Mouse (Mus musculus): ENCODE measurements at regions not wholly inside any gene's neighbourhood (a gene's known extent, or its start where the extent isn't known, plus 50 kb on each side); places are given as distances from the start of the nearest gene placed in this dataset.

DNA sequence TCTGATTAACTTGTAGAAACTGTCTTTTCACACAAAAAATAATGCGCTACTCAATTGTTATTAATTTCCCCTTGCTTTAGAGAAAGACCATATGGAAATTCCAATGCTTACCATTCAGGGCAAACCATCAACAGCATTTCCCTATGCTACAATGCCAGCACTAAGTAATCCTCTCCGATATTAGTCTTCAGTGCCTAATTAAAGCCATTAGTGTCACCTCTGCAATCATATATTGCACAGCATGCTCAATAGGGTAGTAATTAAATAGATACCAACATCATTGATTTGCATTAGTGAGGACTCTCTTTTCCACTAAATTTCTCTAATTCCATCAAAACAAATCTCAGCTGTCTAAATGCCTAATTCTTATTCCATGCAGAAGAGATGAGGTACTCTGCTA, 2511.2 kb downstream of the Gm37988 start:
- in situ Hi-C loops (cut with MboI; ENCODE audit: low sequenced_read_pairs in 2 of 2, unreplicated experiment in 2 of 2), result no loop called here
- Histone ChIP-seq H3K9me3 (ENCODE audit: control insufficient read depth, insufficient read depth, low read depth, low read length) (no peaks in the 10 kb centered on the region), H3K9ac (ENCODE audit: insufficient read depth, low read depth, low read length, poor library complexity, severe bottlenecking) (no peak overlapping the region)

DNA sequence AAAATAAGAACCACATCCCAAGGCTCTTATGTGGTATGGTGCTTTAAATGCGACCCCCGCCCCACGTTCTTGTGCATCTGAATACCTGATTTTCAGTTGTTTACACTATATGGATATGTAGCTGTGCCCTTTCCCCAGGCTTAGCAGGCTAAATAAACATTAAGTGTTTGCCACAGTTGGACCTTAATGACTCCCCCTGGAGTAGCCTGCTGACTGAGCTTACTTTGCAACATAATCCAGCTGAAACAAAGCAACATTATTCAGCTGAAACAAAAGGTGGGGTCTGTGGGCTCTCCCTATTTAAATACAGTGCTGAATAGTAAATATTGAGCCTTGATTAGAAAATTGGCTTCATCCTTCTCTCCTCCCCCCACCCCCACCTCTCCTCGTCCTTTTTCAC, 2511.6 kb downstream of the Gm37988 start:
- Histone ChIP-seq H3K27ac (ENCODE audit: insufficient read depth, low read depth, low read length, poor library complexity, severe bottlenecking) (no peak overlapping the region), H3K4me3 (ENCODE audit: insufficient read depth in 1 of 2, low read depth in 1 of 2, low read length in 2 of 2, poor library complexity in 1 of 2, severe bottlenecking in 1 of 2) (no peak overlapping the region), H3K36me3 (ENCODE audit: control insufficient read depth, insufficient read depth, low read length, poor library complexity, severe bottlenecking) (no peaks in the 10 kb centered on the region), H3K9me3 (ENCODE audit: control insufficient read depth, insufficient read depth, low read depth, low read length) (no peaks in the 10 kb centered on the region), H3K4me1 (ENCODE audit: control insufficient read depth in 2 of 2, insufficient read depth in 2 of 2, low read length in 2 of 2, poor library complexity in 1 of 2) (0 out of 4 replicates have a peak, but pooled peaks cover 3% of the 10 kb centered on the region in 2 experiments), H3K9ac (ENCODE audit: insufficient read depth, low read depth, low read length, poor library complexity, severe bottlenecking) (no peak overlapping the region)
- in situ Hi-C loops (cut with MboI; ENCODE audit: low sequenced_read_pairs in 2 of 2, unreplicated experiment in 2 of 2), result no loop called here
- DNase-seq (ENCODE audit: low read depth, low spot score), result no peak
- TF ChIP-seq ZNF384 (IDR thresholded peaks at IDR 0.05; ENCODE audit: low read depth, low read length) (no peak), MAFK (IDR thresholded peaks at IDR 0.05; ENCODE audit: insufficient read depth, low read depth, low read length) (no peak), HCFC1 (IDR thresholded peaks at IDR 0.05; ENCODE audit: borderline replicate concordance, insufficient read depth, low read length) (no peak)

More for the DNA sequence above, 2511.2 kb downstream of the Gm37988 start:
- no peak for TF ChIP-seq ZC3H11A (IDR thresholded peaks at IDR 0.05; ENCODE audit: borderline replicate concordance, low read depth, low read length)
- no peak for TF ChIP-seq HCFC1 (IDR thresholded peaks at IDR 0.05; ENCODE audit: borderline replicate concordance, insufficient read depth, low read length)
- TF ChIP-seq CHD2 (IDR thresholded peaks at IDR 0.05; ENCODE audit: low read depth, low read length), result no peak
- TF ChIP-seq ZNF384 (IDR thresholded peaks at IDR 0.05; ENCODE audit: low read depth, low read length), result no peak
- no peak for TF ChIP-seq MAFK (IDR thresholded peaks at IDR 0.05; ENCODE audit: insufficient read depth, low read depth, low read length)
- Histone ChIP-seq H3K4me3 (ENCODE audit: insufficient read depth in 1 of 2, low read depth in 1 of 2, low read length in 2 of 2, poor library complexity in 1 of 2, severe bottlenecking in 1 of 2) (no peak overlapping the region), H3K4me1 (ENCODE audit: control insufficient read depth in 2 of 2, insufficient read depth in 2 of 2, low read length in 2 of 2, poor library complexity in 1 of 2) (peaks cover 3 to 5% of the 10 kb centered on the region in 2 experiments; a peak in 1 of 4 replicates), H3K27ac (ENCODE audit: insufficient read depth, low read depth, low read length, poor library complexity, severe bottlenecking) (no peak overlapping the region), H3K36me3 (ENCODE audit: control insufficient read depth, insufficient read depth, low read length, poor library complexity, severe bottlenecking) (no peaks in the 10 kb centered on the region)
- no peak for DNase-seq (ENCODE audit: low read depth, low spot score)

All from ES-E14 (cell line).